Mouse (Mus musculus) MEL (cell line): ENCODE data around the gene Tmprss7.

Experiments used
- CTCF ChIP-seq, 3 experiments: IDR thresholded peaks in 2 of 3; conservative IDR thresholded peaks in 1 of 3; 2 replicates each; pipeline ENCODE4 v1.5.1; 2011 to 2012; ENCODE audit warnings: low read length in 3 of 3, low read depth in 2 of 3, mild to moderate bottlenecking in 2 of 3, improper control_type of control experiment in 1 of 3, inconsistent platforms in 1 of 3, mixed read lengths in 1 of 3, moderate library complexity in 1 of 3; ENCODE audit not compliant: control insufficient read depth in 1 of 3, insufficient read depth in 1 of 3, poor library complexity in 1 of 3, severe bottlenecking in 1 of 3
- E2F4 ChIP-seq: IDR thresholded peaks from 2 replicates; pipeline ENCODE4 v1.6.1; 2011; ENCODE audit warnings: low read depth, low read length, improper control_type of control experiment, borderline replicate concordance
- KAT2A ChIP-seq: conservative IDR thresholded peaks from 2 replicates; pipeline ENCODE4 v1.6.1; 2012; ENCODE audit warnings: low read depth, low read length, improper control_type of control experiment, inconsistent platforms
- MAZ ChIP-seq: IDR thresholded peaks from 2 replicates; pipeline ENCODE4 v1.6.1; 2012; ENCODE audit warnings: low read depth, mild to moderate bottlenecking, inconsistent platforms, low read length, improper control_type of control experiment
- NELFE ChIP-seq: IDR thresholded peaks from 2 replicates; pipeline ENCODE4 v1.6.1; 2011; ENCODE audit warnings: low read depth, low read length, improper control_type of control experiment
- POLR2A ChIP-seq, 2 experiments: IDR thresholded peaks; 2 replicates each; pipeline ENCODE4 v1.6.1; 2011 to 2012; ENCODE audit warnings: low read length in 2 of 2, mild to moderate bottlenecking in 2 of 2, control low read depth in 1 of 2, improper control_type of control experiment in 1 of 2, low read depth in 1 of 2, moderate library complexity in 1 of 2; ENCODE audit not compliant: control insufficient read depth in 1 of 2, insufficient read depth in 1 of 2, poor library complexity in 1 of 2
- POLR2AphosphoS2 ChIP-seq: IDR thresholded peaks from 2 replicates; pipeline ENCODE4 v1.6.1; 2011; ENCODE audit warnings: low read length, improper control_type of control experiment
- UBTF ChIP-seq: IDR thresholded peaks from 2 replicates; pipeline ENCODE4 v1.6.1; 2012; ENCODE audit warnings: low read depth, mild to moderate bottlenecking, inconsistent platforms, low read length, improper control_type of control experiment, moderate library complexity, borderline replicate concordance; ENCODE audit not compliant: insufficient read depth
- ZNF384 ChIP-seq: IDR thresholded peaks from 2 replicates; pipeline ENCODE4 v1.6.1; 2012; ENCODE audit warnings: low read depth, mild to moderate bottlenecking, inconsistent platforms, low read length, improper control_type of control experiment

DNA sequence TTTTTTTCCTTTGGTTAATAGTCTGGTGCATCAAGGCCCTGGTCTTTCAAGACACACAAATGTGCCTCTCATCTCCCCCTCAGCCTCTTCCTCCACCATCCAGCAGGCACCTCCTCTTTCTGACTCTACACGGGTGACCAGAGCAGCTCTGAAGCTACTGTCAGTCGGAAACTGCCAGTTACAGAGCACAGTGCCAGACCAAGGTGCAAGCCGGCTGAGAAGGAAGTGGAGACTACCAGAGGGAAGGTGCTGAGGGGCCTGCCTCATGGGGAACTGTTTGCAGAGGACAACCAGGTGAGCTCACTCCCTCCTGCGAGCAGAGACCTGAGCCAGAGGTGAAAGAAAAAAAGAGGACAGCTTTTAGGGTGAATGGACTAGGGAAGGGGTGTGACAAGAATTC lies 83.2 kb downstream of the Tmprss7 start, which contains the start of gene Gcsam:
- TF ChIP-seq ZNF384 (no peak), POLR2AphosphoS2 (no peak), CTCF (IDR thresholded peaks at IDR 0.05 in 2 of 3, conservative IDR thresholded peaks at IDR 0.05 in 1 of 3; ENCODE audit: control insufficient read depth in 1 of 3, insufficient read depth in 1 of 3, low read depth in 2 of 3, low read length in 3 of 3, poor library complexity in 1 of 3, severe bottlenecking in 1 of 3) (no peak), UBTF (no peak), MAZ (no peak), NELFE (no peak), POLR2A (IDR thresholded peaks at IDR 0.05; ENCODE audit: control insufficient read depth in 1 of 2, insufficient read depth in 1 of 2, low read depth in 1 of 2, low read length in 2 of 2, poor library complexity in 1 of 2) (no peak), E2F4 (no peak), KAT2A (no peak)
